In the genomic region with DNA sequence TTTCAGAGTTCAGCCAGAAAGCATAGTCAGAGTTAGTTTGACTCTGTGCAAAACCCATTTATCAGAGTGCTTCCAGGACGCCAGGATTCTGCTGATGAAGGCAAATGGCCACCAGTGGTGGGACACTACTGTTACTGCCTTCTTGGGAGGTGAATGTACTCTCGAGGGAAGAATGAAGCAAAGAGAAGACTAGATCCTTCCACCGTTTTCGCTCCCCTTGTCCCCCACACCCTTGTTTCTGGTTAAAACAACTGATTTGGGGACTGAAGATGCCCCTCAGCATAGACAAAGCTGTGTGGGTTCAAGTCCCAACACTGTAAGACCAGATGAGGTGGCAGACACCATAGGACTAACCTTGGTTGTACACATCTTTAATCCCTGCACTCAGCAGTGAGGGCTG, we compare ENCODE assay signal across 8 mouse cellular contexts. TPM values are rescaled to one million over a fixed set of nuclear protein-coding genes. Genes with fewer than 3 reads are reported as not detected.
DNase-seq lines count a peak whose midpoint lies in the region; ATAC-seq and TF ChIP-seq lines count a peak whose summit lies in the region.

No protein-coding gene starts in this region.

- no peak for TF ChIP-seq CTCF in liver, adult 2 months (IDR thresholded peaks at IDR 0.05; ENCODE audit: low read depth, low read length)

- H3K4me2 ChIP-seq in forebrain, embryonic 15.5 days (replicated peaks), result no peak overlapping the region
- no peak overlapping the region for H3K4me2 ChIP-seq in embryonic facial prominence, embryonic 15.5 days (replicated peaks)
- H3K4me2 ChIP-seq in liver, embryonic 15.5 days, result no peak overlapping the region

- no peak for TF ChIP-seq POLR2A in liver, adult 2 months (IDR thresholded peaks at IDR 0.05; ENCODE audit: extremely low read depth, insufficient read depth, low read length)

- H3K4me3 ChIP-seq in forebrain, embryonic 10.5 days, result no peak overlapping the region
- H3K4me3 ChIP-seq in forebrain, embryonic 15.5 days, result no peak overlapping the region
- H3K4me3 ChIP-seq in liver, adult 2 months (ENCODE audit: insufficient read depth, low read depth, low read length), result no peak overlapping the region
- no peak overlapping the region for H3K4me3 ChIP-seq in embryonic facial prominence, embryonic 15.5 days (replicated peaks)
- no peak overlapping the region for H3K4me3 ChIP-seq in liver, embryonic 15.5 days (replicated peaks)

- H3K9me3 ChIP-seq in forebrain, embryonic 10.5 days, result no peaks in the 10 kb centered on the region
- no peaks in the 10 kb centered on the region for H3K9me3 ChIP-seq in forebrain, embryonic 15.5 days
- H3K9me3 ChIP-seq in embryonic facial prominence, embryonic 15.5 days (replicated peaks), result no peaks in the 10 kb centered on the region
- no peaks in the 10 kb centered on the region for H3K9me3 ChIP-seq in liver, embryonic 15.5 days (replicated peaks)

- no peaks in the 10 kb centered on the region for H3K79me2 ChIP-seq in liver, adult 2 months (ENCODE audit: control insufficient read depth, insufficient read depth, low read length)

- H3K4me1 ChIP-seq in forebrain, embryonic 10.5 days, result peaks cover 74% of the 10 kb centered on the region
- H3K4me1 ChIP-seq in forebrain, embryonic 15.5 days, result peaks cover 65% of the 10 kb centered on the region
- H3K4me1 ChIP-seq in liver, adult 2 months (ENCODE audit: control insufficient read depth, insufficient read depth, low read length), result peaks cover 26% of the 10 kb centered on the region
- peaks cover 63% of the 10 kb centered on the region for H3K4me1 ChIP-seq in embryonic facial prominence, embryonic 15.5 days
- peaks cover 73% of the 10 kb centered on the region for H3K4me1 ChIP-seq in liver, embryonic 15.5 days (replicated peaks)

- H3K27ac ChIP-seq in forebrain, embryonic 10.5 days, result peak overlapping the region; percentile 87; the same call in 1 of the 2 replicates
- H3K27ac ChIP-seq in forebrain, embryonic 15.5 days (replicated peaks), result no peak overlapping the region
- H3K27ac ChIP-seq in liver, adult 2 months (replicated peaks; ENCODE audit: insufficient read depth, low read depth, low read length), result peak overlapping the region; percentile 87
- peak overlapping the region; percentile 93 for H3K27ac ChIP-seq in embryonic facial prominence, embryonic 15.5 days (replicated peaks)
- peak overlapping the region; percentile 86; the same call in 1 of the 2 replicates for H3K27ac ChIP-seq in liver, embryonic 15.5 days (replicated peaks)

- 69% methylated on average over 4 of the region's 4 CpGs for WGBS in forebrain, embryonic 10.5 days
- WGBS in forebrain, embryonic 15.5 days, result 77% methylated on average over 4 of the region's 4 CpGs
- 51% methylated on average over 4 of the region's 4 CpGs for WGBS in liver, adult 2 months
- WGBS in embryonic facial prominence, embryonic 15.5 days, result 75% methylated on average over 4 of the region's 4 CpGs
- 68% methylated on average over 4 of the region's 4 CpGs for WGBS in liver, embryonic 15.5 days (ENCODE audit: insufficient replicate concordance)

- ATAC-seq in forebrain, embryonic 15.5 days (replicated peaks), result no peak
- no peak for ATAC-seq in embryonic facial prominence, embryonic 15.5 days (ENCODE audit: insufficient number of reproducible peaks, low FRiP score, low TSS enrichment, low read depth)
- no peak for ATAC-seq in liver, embryonic 15.5 days (ENCODE audit: insufficient read depth)

- no peak for DNase-seq in forebrain, embryonic 10.5 days (ENCODE audit: extremely low spot score, low spot score)
- peak; percentile 38 for DNase-seq in liver, adult 2 months (ENCODE audit: extremely low read depth, low read depth, low spot score)
- DNase-seq in liver (no peak), MN1 (ENCODE audit: low spot score) (no peak)
- no peak for DNase-seq in natural killer cell, adult 2 months (ENCODE audit: low spot score in 2 of 2)

- no peaks in the 10 kb centered on the region for H3K36me3 ChIP-seq in forebrain, embryonic 10.5 days (replicated peaks)
- no peaks in the 10 kb centered on the region for H3K36me3 ChIP-seq in forebrain, embryonic 15.5 days
- no peaks in the 10 kb centered on the region for H3K36me3 ChIP-seq in liver, adult 2 months (ENCODE audit: control insufficient read depth, insufficient read depth, low read length)
- no peaks in the 10 kb centered on the region for H3K36me3 ChIP-seq in embryonic facial prominence, embryonic 15.5 days
- no peaks in the 10 kb centered on the region for H3K36me3 ChIP-seq in liver, embryonic 15.5 days (replicated peaks)

- H3K27me3 ChIP-seq in forebrain, embryonic 10.5 days (ENCODE audit: poor library complexity, severe bottlenecking), result peaks cover 20% of the 10 kb centered on the region
- no peaks in the 10 kb centered on the region for H3K27me3 ChIP-seq in forebrain, embryonic 15.5 days
- no peaks in the 10 kb centered on the region for H3K27me3 ChIP-seq in liver, adult 2 months (ENCODE audit: control insufficient read depth, insufficient read depth, low read length)
- H3K27me3 ChIP-seq in embryonic facial prominence, embryonic 15.5 days, result no peaks in the 10 kb centered on the region
- H3K27me3 ChIP-seq in liver, embryonic 15.5 days, result peaks cover 10% of the 10 kb centered on the region

- no peak overlapping the region for H3K9ac ChIP-seq in forebrain, embryonic 15.5 days (replicated peaks)
- H3K9ac ChIP-seq in liver, adult 2 months (ENCODE audit: low read depth, low read length), result peak overlapping the region; percentile 33
- H3K9ac ChIP-seq in embryonic facial prominence, embryonic 15.5 days, result no peak overlapping the region
- H3K9ac ChIP-seq in liver, embryonic 15.5 days, result no peak overlapping the region

RNA-seq across cellular contexts. Expression of gene Nr1d1, which starts 9.0 kb away (rescaled TPM):
- 1.5 TPM in 2 replicates for polyA plus RNA-seq in forebrain, embryonic 10.5 days (2016; fragmentation: Nextera tagmentation; extraction: Ambion mirVana)
- 3.6 TPM in 2 replicates for polyA plus RNA-seq in forebrain, embryonic 15.5 days (2015; fragmentation: Nextera tagmentation; extraction: Ambion mirVana)
- 19.0 and 45.4 TPM in 2 replicates for total RNA-seq in liver, adult 2 months (2014; rRNA removed)
- polyA plus RNA-seq in liver, adult 2 months (2012; rRNA removed), result 75.4 and 106 TPM in 2 replicates
- polyA plus RNA-seq in embryonic facial prominence, embryonic 15.5 days (2015; fragmentation: Nextera tagmentation; extraction: Ambion mirVana), result 1.7 and 1.8 TPM in 2 replicates
- 0.63 and 0.85 TPM in 2 replicates for polyA plus RNA-seq in liver, embryonic 15.5 days (2015; fragmentation: Nextera tagmentation; extraction: Ambion mirVana)

RNA-seq across cellular contexts. Expression of gene Msl1, which starts 11.2 kb away (rescaled TPM):
- 22.9 and 24.1 TPM in 2 replicates for polyA plus RNA-seq in forebrain, embryonic 10.5 days (2016; fragmentation: Nextera tagmentation; extraction: Ambion mirVana)
- 30.2 and 31.7 TPM in 2 replicates for polyA plus RNA-seq in forebrain, embryonic 15.5 days (2015; fragmentation: Nextera tagmentation; extraction: Ambion mirVana)
- total RNA-seq in liver, adult 2 months (2014; rRNA removed), result 15.5 and 17.7 TPM in 2 replicates
- polyA plus RNA-seq in liver, adult 2 months (2012; rRNA removed), result 17.0 and 17.2 TPM in 2 replicates
- 28.7 and 30.4 TPM in 2 replicates for polyA plus RNA-seq in embryonic facial prominence, embryonic 15.5 days (2015; fragmentation: Nextera tagmentation; extraction: Ambion mirVana)
- polyA plus RNA-seq in liver, embryonic 15.5 days (2015; fragmentation: Nextera tagmentation; extraction: Ambion mirVana), result 5.2 and 5.8 TPM in 2 replicates

RNA-seq across cellular contexts. Expression of gene Casc3, which starts 20.6 kb away (rescaled TPM):
- polyA plus RNA-seq in forebrain, embryonic 10.5 days (2016; fragmentation: Nextera tagmentation; extraction: Ambion mirVana), result 45.7 and 49.7 TPM in 2 replicates
- 53.5 and 53.9 TPM in 2 replicates for polyA plus RNA-seq in forebrain, embryonic 15.5 days (2015; fragmentation: Nextera tagmentation; extraction: Ambion mirVana)
- total RNA-seq in liver, adult 2 months (2014; rRNA removed), result 3.6 and 6.6 TPM in 2 replicates
- polyA plus RNA-seq in liver, adult 2 months (2012; rRNA removed), result 11.2 and 12.5 TPM in 2 replicates
- 37.0 and 42.2 TPM in 2 replicates for polyA plus RNA-seq in embryonic facial prominence, embryonic 15.5 days (2015; fragmentation: Nextera tagmentation; extraction: Ambion mirVana)
- polyA plus RNA-seq in liver, embryonic 15.5 days (2015; fragmentation: Nextera tagmentation; extraction: Ambion mirVana), result 14.4 and 16.2 TPM in 2 replicates

RNA-seq across cellular contexts. Expression of gene Thra, which starts 43.7 kb away (rescaled TPM):
- 9.5 and 10.9 TPM in 2 replicates for polyA plus RNA-seq in forebrain, embryonic 10.5 days (2016; fragmentation: Nextera tagmentation; extraction: Ambion mirVana)
- 164 and 166 TPM in 2 replicates for polyA plus RNA-seq in forebrain, embryonic 15.5 days (2015; fragmentation: Nextera tagmentation; extraction: Ambion mirVana)
- total RNA-seq in liver, adult 2 months (2014; rRNA removed), result 5.5 and 8.9 TPM in 2 replicates
- 13.6 and 14.9 TPM in 2 replicates for polyA plus RNA-seq in liver, adult 2 months (2012; rRNA removed)
- polyA plus RNA-seq in embryonic facial prominence, embryonic 15.5 days (2015; fragmentation: Nextera tagmentation; extraction: Ambion mirVana), result 51.0 and 51.2 TPM in 2 replicates
- polyA plus RNA-seq in liver, embryonic 15.5 days (2015; fragmentation: Nextera tagmentation; extraction: Ambion mirVana), result 7.2 and 7.6 TPM in 2 replicates

RNA-seq across cellular contexts. Expression of gene Rapgefl1, which starts 52.4 kb away (rescaled TPM):
- 1.00 and 1.2 TPM in 2 replicates for polyA plus RNA-seq in forebrain, embryonic 10.5 days (2016; fragmentation: Nextera tagmentation; extraction: Ambion mirVana)
- 4.2 and 5.8 TPM in 2 replicates for polyA plus RNA-seq in forebrain, embryonic 15.5 days (2015; fragmentation: Nextera tagmentation; extraction: Ambion mirVana)
- total RNA-seq in liver, adult 2 months (2014; rRNA removed), result 0.13 and 0.18 TPM in 2 replicates
- 1.4 and 1.9 TPM in 2 replicates for polyA plus RNA-seq in liver, adult 2 months (2012; rRNA removed)
- 13.0 and 13.9 TPM in 2 replicates for polyA plus RNA-seq in embryonic facial prominence, embryonic 15.5 days (2015; fragmentation: Nextera tagmentation; extraction: Ambion mirVana)
- 0.24 and 0.28 TPM in 2 replicates for polyA plus RNA-seq in liver, embryonic 15.5 days (2015; fragmentation: Nextera tagmentation; extraction: Ambion mirVana)

Comparison
In these comparisons a context has a peak if more than half of its experiments do, and no peak if none do; other contexts are left out.
1. RNA of gene Nr1d1, which starts 9.0 kb away (polyA plus RNA-seq): 75.4 to 106 TPM in liver, adult 2 months; 3.6 TPM in forebrain, embryonic 15.5 days, 1.7 to 1.8 TPM in embryonic facial prominence, embryonic 15.5 days, 1.5 TPM in forebrain, embryonic 10.5 days and 0.63 to 0.85 TPM in liver, embryonic 15.5 days; every median in the first group is over 10 times any median in the second.